Mouse (Mus musculus) kidney, adult 11 months (tissue): Measurements from ENCODE around the gene Olfr1225.
"Not testable (repeated sequence)": the region's sequence is repeated elsewhere in the genome, so short reads cannot be mapped to it uniquely, and the experiment has no call there.

Experiments
- DNase-seq: peaks from one replicate; pipeline ENCODE4 v3.0.0; 2022

Gene Olfr1225

GRCm38 (mm10) chr2:89174569-89174968, at the start of gene Olfr1225:
Gene Olfr1225, minus strand, starts transcription at chr2:89174669.
- no peak for DNase-seq

GRCm38 (mm10) chr2:89199948-89200347, 25.5 kb upstream of the Olfr1225 start, which contains the start of gene Olfr1226:
Gene Olfr1226, minus strand, starts transcription at chr2:89200048.
- DNase-seq = no peak

GRCm38 (mm10) chr2:89196325-89196982, 22.0 kb upstream of the Olfr1225 start:
- no peak for DNase-seq

GRCm38 (mm10) chr2:89164711-89165110, 9.8 kb downstream of the Olfr1225 start:
- not testable (repeated sequence) for DNase-seq

GRCm38 (mm10) chr2:89163991-89164390, 10.5 kb downstream of the Olfr1225 start, which contains the start of gene Olfr1224-ps1:
Gene Olfr1224-ps1, minus strand, starts transcription at chr2:89164091.
- DNase-seq = not testable (repeated sequence)

GRCm38 (mm10) chr2:89151460-89151859, 23.0 kb downstream of the Olfr1225 start, which contains the start of gene Olfr1223:
Gene Olfr1223, minus strand, starts transcription at chr2:89151560.
- no peak for DNase-seq

GRCm38 (mm10) chr2:89132954-89133353, 41.5 kb downstream of the Olfr1225 start, which contains the start of gene Olfr1222:
Gene Olfr1222, minus strand, starts transcription at chr2:89133054.
- no peak for DNase-seq
